Mouse (Mus musculus) induced T-regulatory cell, adult 2 months (primary cell): ENCODE data around the gene Ptk7.

Experiments used
- DNase-seq: peaks from one replicate; pipeline ENCODE4 v3.0.0-alpha.2; 2012; ENCODE audit warnings: low read depth

Gene Ptk7

DNA sequence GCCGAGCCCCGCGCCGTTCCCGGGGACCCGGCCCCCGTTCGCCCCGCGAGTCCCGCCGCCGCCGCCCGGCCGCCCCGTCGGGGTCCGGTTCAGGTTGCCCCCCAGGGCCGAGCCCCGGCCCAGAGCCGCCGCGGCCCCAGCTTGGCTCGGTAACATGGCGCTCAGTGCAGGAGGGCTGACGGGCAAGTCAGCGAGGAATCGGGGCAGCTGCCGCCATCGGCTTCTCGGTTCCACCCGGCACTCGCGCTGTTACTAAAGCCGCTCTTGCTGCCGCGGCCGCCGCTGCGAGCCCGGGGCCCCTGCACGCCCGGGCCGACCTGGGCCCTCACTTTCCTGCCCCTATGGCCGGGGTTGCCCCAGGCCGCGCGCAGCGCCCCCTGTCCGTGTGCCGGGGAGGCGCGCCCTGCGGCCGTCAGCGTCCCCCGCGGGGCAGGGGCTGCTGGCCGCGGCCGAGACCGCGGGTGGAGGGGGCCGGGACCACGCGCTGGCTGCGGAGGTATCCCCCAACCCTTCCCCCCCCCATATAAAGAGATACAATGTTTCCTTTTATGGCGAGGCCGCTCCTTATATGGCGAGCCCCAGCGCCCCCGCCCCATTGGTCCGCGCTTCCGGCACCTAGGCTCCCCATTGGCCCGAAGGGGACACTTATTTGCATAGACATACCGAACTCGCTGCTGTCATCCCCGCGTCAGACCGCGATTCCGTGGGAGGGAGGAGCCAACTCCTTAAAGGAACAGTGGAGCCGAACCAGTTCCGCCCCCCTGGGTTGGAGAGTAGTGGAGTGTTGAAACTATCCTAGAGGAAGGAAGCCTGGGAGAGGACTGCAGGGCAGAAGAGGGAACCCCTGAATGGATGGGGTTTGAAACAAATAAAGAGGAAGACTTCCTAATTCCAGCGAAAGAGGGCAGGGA, 73.4 kb downstream of the Ptk7 start, which contains the start of gene Srf:
Gene Srf (minus strand): TSS at position 503 of the 911 bp plus-strand sequence.
- peak; percentile 98 for DNase-seq

DNA sequence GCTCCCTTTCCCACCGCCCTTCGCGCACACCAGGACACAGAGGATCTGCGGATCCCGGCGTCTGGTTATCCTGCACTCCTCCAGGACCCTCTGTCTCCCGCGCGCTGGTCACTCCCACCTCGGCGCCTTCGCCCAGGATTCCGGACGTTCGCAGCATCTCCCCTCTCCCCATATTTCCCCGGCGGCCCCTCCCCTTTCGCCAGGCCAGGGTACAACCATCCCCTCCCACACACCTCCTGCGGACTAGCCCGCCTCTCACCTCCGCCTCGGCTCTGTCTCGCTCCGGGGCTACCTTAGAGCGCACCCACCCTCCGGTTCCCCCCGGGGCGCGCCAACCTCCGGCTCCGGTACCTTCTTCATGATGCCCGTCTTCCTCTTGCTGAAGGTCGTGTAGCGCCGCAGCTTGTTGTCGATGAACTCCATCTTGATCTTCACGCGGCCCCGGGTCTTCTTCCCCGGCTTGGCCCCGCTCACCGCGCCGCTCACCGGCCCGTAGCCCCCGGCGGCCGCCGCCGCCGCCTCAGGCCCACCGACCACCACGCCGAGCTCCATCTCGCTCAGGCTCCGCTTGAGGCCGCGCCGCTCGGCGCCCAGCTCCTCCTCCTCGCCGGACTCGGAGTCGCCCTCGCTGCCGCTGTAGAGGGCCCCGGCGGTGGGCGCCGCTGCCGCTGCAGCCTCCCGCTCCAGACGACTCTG, 74.2 kb downstream of the Ptk7 start:
- peak; percentile 62 for DNase-seq

DNA sequence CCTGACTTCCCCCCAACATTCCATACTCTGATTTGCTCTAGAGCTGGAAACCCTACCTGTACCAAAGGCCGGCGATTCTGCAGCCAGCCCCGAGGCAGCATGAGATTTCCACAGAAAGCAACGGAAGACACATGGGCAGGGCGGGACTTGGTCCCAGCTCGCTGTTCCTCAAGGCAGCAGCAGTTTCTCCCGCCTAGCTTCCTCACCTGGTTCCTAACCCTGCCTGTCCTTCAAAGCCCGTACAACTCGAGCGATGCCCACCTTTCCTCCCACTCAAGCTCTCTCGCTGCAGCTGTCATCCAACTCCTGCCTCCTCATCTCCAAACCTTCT, 74.7 kb downstream of the Ptk7 start:
- DNase-seq = peak; percentile 51

DNA sequence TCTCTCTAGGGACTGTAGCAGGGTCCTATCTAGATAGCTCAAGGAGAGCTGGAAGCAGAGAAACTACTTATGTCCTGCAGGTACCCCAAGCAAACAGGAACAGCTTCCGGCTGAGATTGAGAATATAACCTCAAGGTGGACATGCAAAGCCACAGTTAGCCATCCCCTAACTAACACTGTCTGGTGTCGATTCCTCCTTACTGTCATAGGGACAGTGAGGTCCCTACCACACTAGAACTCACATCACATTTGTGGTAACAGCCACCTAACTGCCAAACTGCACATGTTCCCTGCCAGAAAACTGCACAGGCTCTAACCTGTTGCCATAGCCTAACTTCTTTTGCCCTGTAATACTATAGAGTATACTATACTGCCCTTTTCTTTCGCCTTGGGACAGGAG, 75.4 kb downstream of the Ptk7 start:
- peak; percentile 37 for DNase-seq

DNA sequence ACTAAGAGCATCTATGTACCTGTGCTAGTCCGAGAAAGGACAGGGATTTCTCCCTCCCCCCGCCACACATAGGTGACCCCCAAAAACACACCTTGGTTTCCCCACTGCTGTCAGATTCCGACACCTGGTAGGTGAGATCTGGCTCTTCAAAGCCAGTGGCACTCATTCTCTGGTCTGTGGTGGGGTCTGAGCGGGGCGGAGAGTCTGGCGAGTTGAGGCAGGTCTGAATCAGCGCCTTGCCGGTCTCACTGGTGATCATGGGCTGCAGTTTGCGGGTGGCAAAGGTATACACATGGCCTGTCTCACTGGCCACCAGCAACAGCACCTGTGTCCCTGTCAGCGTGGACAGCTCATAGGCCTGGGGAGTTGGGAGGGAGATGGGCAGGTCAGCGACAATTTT, 75.8 kb downstream of the Ptk7 start:
- peak; percentile 24 for DNase-seq

DNA sequence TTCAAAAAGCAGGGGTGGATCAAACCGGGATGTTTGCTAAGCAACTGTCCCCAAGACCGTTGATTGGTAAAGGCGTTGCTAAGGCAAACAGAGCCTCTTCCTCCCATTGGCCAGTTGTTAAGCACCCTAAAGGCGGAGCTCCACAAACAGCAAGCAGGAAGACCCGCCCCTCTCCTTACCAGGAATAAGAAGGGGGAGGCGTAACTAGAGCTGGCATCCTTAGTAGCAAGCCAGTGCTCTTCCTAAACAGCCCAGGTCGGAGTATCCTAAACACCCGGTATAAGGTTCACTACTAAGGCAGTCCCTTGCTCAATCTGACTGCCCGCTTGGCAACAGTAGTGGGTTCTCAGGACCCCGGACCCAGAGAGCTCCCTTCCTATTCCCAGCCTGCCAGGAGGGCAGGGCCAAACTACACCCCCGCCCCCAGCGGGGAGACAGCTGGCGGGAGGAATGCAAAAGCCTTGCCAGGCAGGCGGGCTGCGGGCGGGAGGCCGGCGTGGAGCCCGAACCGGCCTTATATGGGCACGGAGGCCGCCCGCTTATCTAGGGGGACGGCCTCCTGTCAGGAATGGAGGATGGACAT, 76.4 kb downstream of the Ptk7 start:
- peak; percentile 84 for DNase-seq

DNA sequence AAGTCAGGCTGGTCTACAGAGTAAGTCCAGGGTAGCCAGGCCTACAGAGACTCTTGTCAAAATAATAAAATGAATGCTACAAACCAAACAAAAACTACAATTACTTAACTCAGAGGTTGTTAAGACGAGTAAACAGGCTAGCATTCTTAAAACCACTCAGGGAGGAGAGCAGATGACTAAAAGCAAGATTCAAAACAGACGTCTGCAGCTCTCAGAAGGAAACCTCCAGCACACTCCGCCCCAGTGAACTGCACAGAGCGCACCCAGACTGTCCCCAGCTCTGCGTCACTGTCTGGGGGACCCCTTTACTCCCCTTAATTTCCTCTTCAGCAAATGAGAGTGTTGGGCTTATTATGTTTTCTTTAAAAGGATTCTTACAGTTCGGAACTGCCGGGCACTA, 77.2 kb downstream of the Ptk7 start:
- peak; percentile 52 for DNase-seq

DNA sequence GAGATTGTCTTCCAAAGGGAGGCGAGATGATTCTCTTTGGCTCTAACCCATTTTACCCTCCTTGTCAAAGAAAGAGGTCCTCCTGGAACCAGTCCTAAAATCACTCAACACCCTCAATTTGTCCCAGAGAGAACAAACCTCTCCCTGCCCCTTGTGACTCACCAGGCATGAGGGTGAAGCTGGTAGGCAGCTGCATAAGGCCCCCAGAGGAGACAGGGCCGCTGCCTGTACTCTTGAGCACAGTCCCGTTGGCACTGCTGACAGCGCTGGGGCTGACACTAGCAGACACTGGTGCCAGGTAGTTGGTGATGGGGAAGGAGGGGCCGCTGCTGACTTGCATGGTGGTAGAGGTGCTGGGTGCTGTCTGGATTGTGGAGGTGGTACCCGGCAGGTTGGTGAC, 77.9 kb downstream of the Ptk7 start:
- no peak for DNase-seq

DNA sequence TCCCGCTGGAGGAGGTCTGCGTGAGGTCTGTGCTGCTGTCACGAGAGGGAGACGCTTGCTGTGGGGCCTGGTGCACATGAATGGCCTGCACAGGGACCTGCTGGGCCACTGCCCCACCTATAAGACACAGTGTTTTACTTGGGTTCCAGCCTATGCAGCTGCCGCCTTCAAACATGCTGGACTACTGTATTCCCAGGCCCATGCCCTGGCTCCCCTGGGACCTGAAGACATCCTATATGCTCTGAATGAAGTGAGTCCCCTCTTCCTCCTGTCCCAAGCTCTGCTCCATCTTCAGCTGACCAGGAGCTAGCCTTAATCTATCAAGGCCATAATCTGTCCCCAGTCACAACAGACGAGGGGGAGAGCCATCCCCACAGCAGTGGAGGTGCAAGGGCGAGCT, 78.4 kb downstream of the Ptk7 start:
- DNase-seq = no peak

DNA sequence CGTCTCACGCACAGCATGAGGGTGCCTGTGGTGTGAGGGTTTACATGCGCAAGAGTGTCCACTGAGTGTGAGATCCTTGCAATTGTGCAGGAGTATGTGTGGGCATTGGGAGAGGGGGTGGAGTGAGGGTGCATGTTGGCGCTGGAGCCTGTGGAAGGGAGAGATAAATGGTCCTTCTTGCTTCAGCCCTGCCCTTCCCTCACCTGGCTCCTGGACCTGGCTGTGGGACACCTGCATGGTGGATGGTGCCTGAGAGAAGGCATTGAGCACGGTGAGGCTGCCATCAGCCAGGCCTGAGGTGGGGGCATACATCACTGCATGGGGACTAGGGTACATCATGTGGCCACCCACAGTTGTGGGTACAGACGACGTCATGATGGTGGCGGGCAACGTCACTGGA, 79.7 kb downstream of the Ptk7 start:
- no peak for DNase-seq

DNA sequence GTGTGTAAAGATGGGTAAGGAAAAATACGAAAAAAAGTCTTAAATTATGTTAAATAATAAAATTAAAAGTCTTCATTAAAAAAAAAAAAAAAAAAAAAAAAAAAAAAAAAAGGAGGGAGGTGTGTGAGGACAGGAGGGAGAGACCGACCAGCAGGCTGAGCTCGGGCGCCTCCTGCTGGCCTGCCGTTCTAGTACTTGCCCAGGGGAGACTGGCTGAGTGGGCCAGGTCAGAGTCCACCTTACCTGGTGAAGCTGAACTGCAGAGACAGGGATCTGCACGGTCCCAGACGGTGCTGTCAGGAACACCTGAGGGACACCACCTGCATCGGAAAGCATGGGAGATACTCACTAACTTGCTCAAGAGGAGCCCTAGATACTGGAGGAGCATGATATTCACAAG, 80.1 kb downstream of the Ptk7 start:
- DNase-seq = peak; percentile 71

DNA sequence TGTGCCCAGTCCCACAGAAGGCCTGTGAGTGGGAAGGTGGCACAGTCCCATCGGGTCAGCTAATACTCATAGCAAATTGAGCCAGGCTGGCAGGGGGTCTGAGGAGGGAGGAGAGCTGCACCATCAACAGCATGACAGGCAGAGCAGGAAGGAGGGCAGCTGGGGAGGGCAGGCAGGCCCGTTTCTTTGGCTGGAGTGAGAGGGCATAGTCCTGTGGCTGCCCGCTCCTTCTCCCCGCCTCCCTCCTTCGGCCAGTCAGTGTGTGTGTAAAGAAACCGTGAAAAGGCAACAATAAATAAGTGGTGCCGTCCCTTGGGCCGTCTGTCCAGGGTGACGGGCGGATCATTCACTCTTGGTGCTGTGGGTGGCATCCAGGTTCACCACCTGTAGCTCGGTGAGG, 80.6 kb downstream of the Ptk7 start:
- no peak for DNase-seq

DNA sequence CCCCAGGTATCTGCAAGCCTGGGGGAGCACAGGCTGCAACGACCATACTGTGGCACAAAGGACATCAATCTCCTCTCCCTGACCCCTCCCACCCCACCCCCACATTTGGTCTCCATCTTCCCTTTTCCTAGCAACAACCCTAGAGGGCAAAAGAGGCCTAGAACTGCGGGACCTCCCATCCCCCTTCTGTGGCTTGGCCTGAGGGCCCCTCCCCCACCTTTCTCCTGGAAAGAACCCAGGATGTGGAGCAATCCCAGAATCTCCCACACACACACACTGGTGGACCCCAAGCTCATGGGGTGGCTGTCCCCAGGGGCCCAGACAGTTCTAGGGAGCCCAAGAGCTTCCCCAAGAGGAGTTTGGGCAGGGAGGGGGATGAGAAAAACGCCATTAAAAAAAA, 81.4 kb downstream of the Ptk7 start:
- DNase-seq = no peak

DNA sequence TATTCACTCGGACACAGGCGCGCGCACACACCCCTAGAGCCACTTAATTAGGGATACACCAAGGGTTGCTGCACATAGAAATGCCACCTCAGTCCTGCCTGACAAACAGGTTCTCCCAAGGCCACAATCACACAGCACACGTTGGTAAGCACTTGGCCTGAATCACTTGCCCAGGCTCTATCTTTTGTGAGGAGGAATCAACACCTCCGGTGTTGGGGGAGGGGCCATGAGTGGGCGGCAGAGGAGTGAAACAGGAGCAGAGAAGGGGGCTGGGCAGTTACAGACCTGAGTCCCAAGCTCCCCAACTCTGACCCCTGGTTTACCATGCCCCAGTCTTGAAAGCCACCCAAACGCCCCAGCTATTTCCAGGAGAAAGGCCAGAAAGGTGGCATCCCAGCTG, 82.3 kb downstream of the Ptk7 start:
- peak; percentile 17 for DNase-seq

DNA sequence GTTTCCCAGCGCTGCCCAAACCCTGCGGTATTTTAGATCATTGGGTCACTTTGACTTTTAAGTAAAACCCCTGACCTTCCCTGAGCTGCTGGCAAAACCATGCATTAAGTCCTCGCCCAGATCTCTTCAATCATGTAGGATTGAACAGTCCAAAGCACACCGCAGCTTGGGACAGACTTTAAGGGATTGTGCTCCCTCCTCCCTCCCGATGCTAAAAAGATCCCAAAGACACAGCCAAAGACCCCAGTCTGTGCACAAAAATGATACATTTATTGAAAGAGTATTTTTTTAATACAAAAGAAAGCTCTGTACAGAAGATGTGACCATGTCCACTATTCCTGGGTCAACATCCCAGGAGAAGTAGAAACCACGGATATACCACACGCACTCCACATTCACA, 82.7 kb downstream of the Ptk7 start:
- no peak for DNase-seq

DNA sequence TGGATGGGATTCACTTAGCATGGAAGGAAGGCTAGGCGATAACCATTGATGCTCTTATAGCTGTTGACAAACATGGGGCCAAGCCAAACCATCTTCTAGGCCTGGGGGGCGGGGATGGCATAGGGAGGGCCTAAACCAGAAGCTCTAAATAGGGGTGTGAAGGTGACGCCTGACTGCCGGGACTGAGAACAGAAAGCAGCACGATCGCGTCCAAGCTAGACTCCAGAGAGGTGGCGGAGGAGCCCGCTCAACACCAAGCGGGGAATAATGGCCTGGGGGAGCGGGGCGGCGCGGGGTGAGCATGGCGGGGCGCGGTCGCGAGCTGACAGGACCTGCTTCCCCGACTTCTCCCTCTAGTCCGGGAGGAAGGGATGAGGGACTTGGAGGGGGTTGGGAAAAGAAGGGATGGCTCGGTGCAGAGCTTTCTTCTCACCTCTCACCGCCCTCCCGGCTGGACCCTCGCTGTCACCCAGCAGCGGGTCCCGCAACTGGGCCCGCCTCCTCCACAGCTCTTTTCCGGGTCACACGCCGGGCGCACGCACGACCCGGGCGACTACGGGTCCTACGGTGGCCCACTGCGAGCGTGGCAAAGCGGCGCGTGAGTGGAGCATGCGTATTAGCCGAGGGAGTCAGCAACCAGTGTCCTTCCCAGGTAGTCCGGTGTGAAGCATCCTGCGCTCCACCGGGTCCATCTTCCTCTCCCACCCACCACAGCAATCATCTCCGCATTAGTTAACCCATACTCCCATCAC, 83.3 kb downstream of the Ptk7 start, which contains the start of gene Cul9:
Gene Cul9 (minus strand): TSS at position 576 of the 752 bp plus-strand sequence.
- peak; percentile 57 for DNase-seq

DNA sequence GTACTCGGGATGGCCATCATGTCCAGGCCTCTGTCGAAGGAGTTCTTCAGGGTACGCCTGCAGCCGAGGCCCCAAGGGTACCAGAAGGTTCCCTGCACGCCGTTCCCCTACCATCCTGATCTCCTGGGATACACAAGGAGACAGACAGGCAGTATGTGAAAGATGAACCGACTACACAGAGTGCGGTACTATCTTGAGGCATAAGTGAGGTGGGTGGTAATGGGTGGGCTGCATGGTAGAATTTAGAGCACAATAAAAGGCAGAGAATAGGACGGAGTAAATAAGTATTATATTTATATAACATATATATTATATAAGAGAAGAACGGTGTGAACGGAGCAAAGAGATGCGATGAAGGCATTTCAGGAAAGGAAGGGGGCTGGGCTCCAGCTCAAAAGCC, 85.6 kb downstream of the Ptk7 start:
- DNase-seq = no peak

DNA sequence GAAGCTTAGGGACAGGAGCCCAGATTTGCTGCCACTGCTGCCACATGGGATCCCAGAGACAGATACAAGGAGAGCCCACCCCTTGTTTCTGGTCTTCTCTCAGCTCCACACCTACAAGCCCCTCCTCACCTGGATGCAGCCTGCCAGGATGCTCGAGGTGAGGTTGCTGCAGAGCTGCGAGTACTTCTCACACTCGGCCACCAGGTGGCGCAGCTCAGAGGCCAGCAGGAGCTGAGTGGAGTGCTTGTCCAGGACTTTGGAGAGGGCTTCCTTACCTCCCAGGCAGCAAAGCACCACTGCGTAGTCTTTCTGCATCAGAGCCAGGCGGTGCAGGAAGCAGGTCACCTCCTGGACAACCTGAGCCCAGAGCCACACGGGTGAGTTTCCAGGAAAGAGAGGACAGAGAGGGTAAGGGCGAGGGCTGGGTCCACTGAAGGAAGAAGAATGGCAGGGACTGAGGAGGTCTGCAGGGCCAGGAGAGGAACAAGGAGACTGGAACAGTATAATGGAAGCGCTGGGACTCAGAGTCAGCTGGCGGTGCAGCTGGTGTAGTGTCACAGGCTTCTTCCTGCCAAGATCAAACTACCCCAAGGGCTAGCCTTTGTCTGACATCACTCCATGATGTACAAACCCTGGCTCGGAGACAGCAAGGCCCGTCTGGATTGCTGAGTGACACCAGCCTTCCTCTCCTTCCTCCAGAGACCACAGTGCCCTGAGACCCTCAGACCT, 103.6 kb downstream of the Ptk7 start:
- DNase-seq = peak; percentile 80

DNA sequence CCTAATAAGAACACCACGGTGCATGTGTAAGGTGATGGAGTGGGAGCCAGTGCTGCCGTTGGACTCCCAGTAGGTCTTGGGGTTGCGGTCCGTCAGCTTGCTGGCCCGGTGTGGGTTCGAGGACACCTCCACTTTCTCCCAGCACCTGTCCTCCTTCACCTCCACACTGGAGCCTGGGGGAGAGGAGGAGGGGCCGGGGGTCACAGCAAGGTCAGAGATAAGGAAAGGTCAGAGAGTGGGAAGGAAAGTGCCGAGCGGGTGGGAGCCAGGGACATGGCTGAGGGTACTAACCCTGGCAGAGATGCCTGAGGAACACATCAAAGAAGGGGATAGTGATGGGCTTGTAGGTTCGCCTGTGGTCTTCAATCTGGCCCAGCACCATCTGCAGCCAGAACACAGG, 104.2 kb downstream of the Ptk7 start:
- no peak for DNase-seq

DNA sequence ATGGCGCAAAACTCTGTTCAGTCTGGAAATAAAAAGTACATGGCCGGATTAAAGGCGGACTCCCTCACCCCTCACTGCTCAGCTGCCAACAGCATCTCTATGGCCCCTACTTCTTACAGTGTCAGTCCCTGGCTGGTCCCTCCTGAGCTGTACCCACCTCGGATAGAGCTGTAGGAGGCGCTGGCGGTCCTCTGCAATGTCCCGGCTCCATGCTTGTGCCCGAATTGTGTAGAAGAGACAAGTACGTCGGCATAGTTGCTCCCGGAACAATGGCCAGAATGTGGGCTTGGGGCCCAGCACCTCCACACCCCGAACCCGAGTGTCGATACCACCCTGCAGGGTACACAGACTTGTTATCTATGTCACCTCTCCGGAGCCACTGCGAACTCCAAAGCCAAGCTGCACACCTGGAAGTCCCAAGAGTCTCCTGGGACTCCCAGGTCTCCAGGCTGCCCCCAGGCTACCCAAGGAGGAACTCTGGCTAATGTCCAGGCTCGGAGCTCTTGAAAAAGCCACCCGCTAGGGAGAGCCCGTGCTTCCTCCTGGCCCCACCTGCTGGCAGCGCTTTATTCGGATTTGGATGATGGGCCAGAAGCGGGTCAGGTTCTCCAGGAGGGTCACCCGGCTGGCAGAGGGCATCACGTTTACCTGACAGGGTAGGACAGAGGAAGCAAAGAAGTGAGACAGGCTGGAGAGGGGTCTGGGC, 107.2 kb downstream of the Ptk7 start:
- no peak for DNase-seq

DNA sequence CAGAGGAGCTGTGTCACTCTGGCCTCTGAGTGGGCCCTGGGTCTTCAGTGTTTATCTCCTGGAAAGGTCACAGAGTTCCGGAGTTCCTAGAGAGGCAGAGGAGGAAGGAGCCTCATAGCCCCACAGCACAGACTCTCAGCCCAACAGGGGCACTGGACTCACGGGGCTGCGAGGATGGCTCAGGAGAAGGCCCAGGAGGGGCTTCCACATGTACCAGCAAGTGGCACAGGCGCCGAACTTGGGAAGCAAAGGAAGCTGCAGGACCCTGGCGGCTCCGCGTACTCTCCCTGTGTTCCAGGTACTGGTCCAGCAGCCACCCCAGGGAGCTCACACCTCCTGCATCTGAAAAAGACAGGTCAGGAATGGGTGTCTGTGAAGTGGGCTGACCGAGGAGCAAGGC, 108.1 kb downstream of the Ptk7 start:
- DNase-seq = no peak
